Mouse (Mus musculus) E14TG2a.4 (cell line): ENCODE measurements around the gene Arhgef10l.

Source experiments
- H3K27me3 ChIP-seq: 2 replicates; pipeline ENCODE4 v1.6.1; 2014; ENCODE audit warnings: low read length, control low read depth; ENCODE audit not compliant: insufficient read depth
- H3K36me3 ChIP-seq: 2 replicates; pipeline ENCODE4 v1.6.1; 2014; ENCODE audit warnings: low read length, control low read depth; ENCODE audit not compliant: insufficient read depth
- H3K4me1 ChIP-seq: replicated peaks from 2 replicates; pipeline ENCODE4 v1.6.1; 2014; ENCODE audit warnings: low read depth, low read length, control low read depth
- H3K4me3 ChIP-seq: replicated peaks from 2 replicates; pipeline ENCODE4 v1.5.1; 2014; ENCODE audit warnings: mild to moderate bottlenecking, low read length
- H3K9me3 ChIP-seq: 2 replicates; pipeline ENCODE4 v1.6.1; 2014; ENCODE audit warnings: low read length, control low read depth
- CTCF ChIP-seq: conservative IDR thresholded peaks from 2 replicates; pipeline ENCODE4 v1.5.1; 2014; ENCODE audit warnings: low read length
- NANOG ChIP-seq: IDR thresholded peaks from 2 replicates; pipeline ENCODE4 v1.6.1; 2014; ENCODE audit warnings: borderline replicate concordance, low read length, mixed read lengths
- POU5F1 ChIP-seq: IDR thresholded peaks from 2 replicates; pipeline ENCODE4 v1.6.1; 2014; ENCODE audit warnings: low read length, borderline replicate concordance

Arhgef10l gene

GRCm38 (mm10) chr4:140586478-140586877, 79.3 kb downstream of the Arhgef10l start:
- peak overlapping the region; percentile 20 for H3K4me3 ChIP-seq
- peaks cover 47% of the 10 kb centered on the region for H3K4me1 ChIP-seq
- H3K36me3 ChIP-seq, result peaks cover 70% of the 10 kb centered on the region
- TF ChIP-seq POU5F1 (no peak), CTCF (no peak), NANOG (no peak)
- H3K27me3 ChIP-seq, result no peaks in the 10 kb centered on the region; the same call in 1 of the 2 replicates
- peaks cover 14% of the 10 kb centered on the region for H3K9me3 ChIP-seq

DNA sequence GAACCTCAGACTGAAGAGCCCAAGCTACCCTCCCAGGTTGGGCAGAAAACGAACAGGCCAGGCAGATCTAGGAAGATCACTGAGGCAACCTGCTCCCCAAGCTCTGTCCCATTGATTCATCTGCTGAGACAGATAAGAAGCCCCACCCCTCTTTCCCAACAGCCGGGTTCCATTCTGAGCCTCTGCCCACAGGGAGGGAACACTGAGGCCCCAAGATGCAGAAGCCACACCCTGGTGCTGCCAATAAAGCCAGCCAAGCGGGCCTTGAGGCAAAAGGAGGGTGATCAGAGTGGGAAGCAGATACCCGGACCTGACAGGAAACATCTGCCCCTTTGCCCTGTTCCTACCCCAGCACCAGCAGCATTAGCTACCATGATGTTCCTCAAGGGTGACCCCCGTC, 81.6 kb downstream of the Arhgef10l start:
- TF ChIP-seq CTCF (no peak), NANOG (no peak), POU5F1 (no peak)
- H3K27me3 ChIP-seq, result no peaks in the 10 kb centered on the region; the same call in 1 of the 2 replicates
- H3K9me3 ChIP-seq, result peaks cover 7% of the 10 kb centered on the region
- peaks cover 77% of the 10 kb centered on the region for H3K36me3 ChIP-seq
- H3K4me1 ChIP-seq, result peaks cover 51% of the 10 kb centered on the region
- H3K4me3 ChIP-seq, result no peak overlapping the region

GRCm38 (mm10) chr4:140582390-140583088, 83.3 kb downstream of the Arhgef10l start:
- peaks cover 51% of the 10 kb centered on the region for H3K4me1 ChIP-seq
- H3K36me3 ChIP-seq, result peaks cover 78% of the 10 kb centered on the region
- no peak for TF ChIP-seq POU5F1
- TF ChIP-seq NANOG, result no peak
- TF ChIP-seq CTCF, result no peak
- no peak overlapping the region for H3K4me3 ChIP-seq
- H3K27me3 ChIP-seq, result no peaks in the 10 kb centered on the region; the same call in 1 of the 2 replicates
- no peaks in the 10 kb centered on the region for H3K9me3 ChIP-seq

GRCm38 (mm10) chr4:140581730-140582389, 84.0 kb downstream of the Arhgef10l start:
- peak overlapping the region; percentile 53 for H3K4me3 ChIP-seq
- H3K4me1 ChIP-seq, result peaks cover 47% of the 10 kb centered on the region
- H3K9me3 ChIP-seq, result no peaks in the 10 kb centered on the region
- peaks cover 82% of the 10 kb centered on the region for H3K36me3 ChIP-seq
- no peaks in the 10 kb centered on the region; the same call in 1 of the 2 replicates for H3K27me3 ChIP-seq
- TF ChIP-seq POU5F1, result no peak
- no peak for TF ChIP-seq CTCF
- no peak for TF ChIP-seq NANOG

GRCm38 (mm10) chr4:140581341-140581729, 84.5 kb downstream of the Arhgef10l start:
- Histone ChIP-seq H3K27me3 (no peaks in the 10 kb centered on the region; the same call in 1 of the 2 replicates), H3K9me3 (no peaks in the 10 kb centered on the region), H3K36me3 (peaks cover 82% of the 10 kb centered on the region), H3K4me1 (peaks cover 41% of the 10 kb centered on the region), H3K4me3 (peak overlapping the region; percentile 53)
- no peak for TF ChIP-seq CTCF
- TF ChIP-seq NANOG, result no peak
- no peak for TF ChIP-seq POU5F1

GRCm38 (mm10) chr4:140580866-140581265, 84.9 kb downstream of the Arhgef10l start:
- H3K4me1 ChIP-seq, result peaks cover 41% of the 10 kb centered on the region
- TF ChIP-seq NANOG (no peak), POU5F1 (no peak), CTCF (no peak)
- peak overlapping the region; percentile 53; the same call in 1 of the 2 replicates for H3K4me3 ChIP-seq
- peaks cover 86% of the 10 kb centered on the region for H3K36me3 ChIP-seq
- no peaks in the 10 kb centered on the region; the same call in 1 of the 2 replicates for H3K27me3 ChIP-seq
- no peaks in the 10 kb centered on the region for H3K9me3 ChIP-seq

GRCm38 (mm10) chr4:140579576-140579975, 86.2 kb downstream of the Arhgef10l start:
- Histone ChIP-seq H3K27me3 (no peaks in the 10 kb centered on the region; the same call in 1 of the 2 replicates), H3K4me3 (no peak overlapping the region), H3K36me3 (peaks cover 88% of the 10 kb centered on the region), H3K4me1 (peaks cover 35% of the 10 kb centered on the region), H3K9me3 (no peaks in the 10 kb centered on the region)
- no peak for TF ChIP-seq NANOG
- TF ChIP-seq POU5F1, result no peak
- no peak for TF ChIP-seq CTCF

DNA sequence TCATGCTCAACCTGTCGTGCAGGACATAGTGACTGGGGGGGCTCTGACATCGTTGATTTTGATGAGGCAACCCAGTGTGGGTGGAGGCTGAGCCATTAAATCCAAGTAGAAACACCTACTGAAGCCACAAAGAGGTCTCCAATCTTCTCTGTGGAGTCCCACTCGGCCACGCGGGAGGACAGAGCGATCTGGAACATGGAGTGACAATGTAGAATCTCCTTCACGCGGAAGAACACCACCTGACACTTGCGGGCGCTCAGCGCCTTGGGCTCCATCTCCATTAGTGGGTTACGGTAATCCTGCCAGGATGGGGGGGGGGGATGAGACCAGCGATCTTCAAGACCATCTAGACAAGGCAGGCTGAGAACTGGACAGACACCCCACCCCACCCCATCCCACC, 86.7 kb downstream of the Arhgef10l start:
- H3K36me3 ChIP-seq, result peaks cover 87% of the 10 kb centered on the region
- no peaks in the 10 kb centered on the region for H3K27me3 ChIP-seq
- no peaks in the 10 kb centered on the region for H3K9me3 ChIP-seq
- H3K4me3 ChIP-seq, result no peak overlapping the region
- peaks cover 32% of the 10 kb centered on the region for H3K4me1 ChIP-seq
- TF ChIP-seq POU5F1 (no peak), NANOG (no peak), CTCF (no peak)
